Mouse (Mus musculus) liver, adult 2 months (tissue): Measurements from ENCODE around the gene Olfr313.

ENCODE experiments used
- CTCF ChIP-seq: fragments of 200-500 bp; IDR thresholded peaks from 2 replicates; pipeline ENCODE4 v1.5.1; 2011; ENCODE audit warnings: low read depth, low read length, control low read depth
- POLR2A ChIP-seq: fragments of 200-500 bp; IDR thresholded peaks from 2 replicates; pipeline ENCODE4 v1.6.1; 2011; ENCODE audit warnings: low read length, control low read depth; ENCODE audit not compliant: insufficient read depth; ENCODE audit errors: extremely low read depth

DNA sequence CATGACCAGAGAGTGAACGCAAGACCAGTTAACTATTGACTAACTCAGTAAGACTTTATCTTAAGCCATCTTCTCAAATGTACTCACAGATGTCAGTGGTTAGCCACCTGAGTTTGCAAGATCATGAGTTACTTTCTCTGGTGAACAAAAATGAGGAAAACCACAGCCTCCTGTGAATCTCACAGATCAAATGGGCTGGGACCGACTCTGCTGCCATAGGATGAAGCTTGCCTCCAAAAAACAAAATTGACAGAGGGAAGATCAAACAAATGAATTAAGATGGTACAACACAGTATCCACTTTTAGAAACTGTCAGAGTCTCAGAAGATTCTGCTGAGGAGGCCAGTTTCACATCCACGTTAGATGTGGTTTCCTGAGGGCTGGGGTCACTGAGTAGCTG is 15.0 kb downstream of the Olfr313 start:
- TF ChIP-seq CTCF = no peak
- TF ChIP-seq POLR2A = no peak
